Mouse (Mus musculus): ENCODE data around the gene Ifna9. TPM values are rescaled to one million over a fixed set of nuclear protein-coding genes. Genes with fewer than 3 reads are reported as not detected.
A peak's percentile ranks its signal among the peaks of the same experiment; 100 is the strongest.
"Not testable (repeated sequence)": the region's sequence is repeated elsewhere in the genome, so short reads cannot be mapped to it uniquely, and the experiment has no call there.

Gene Ifna9
- not detected in 2 replicates for polyA plus RNA-seq (2015; fragmentation: Nextera tagmentation; extraction: Ambion mirVana)

- H3K9ac ChIP-seq, result no peak within 1 kb of the TSS
These were observed at the start of gene Ifna9 for GRCm38 (mm10) chr4:88592285-88592684. Ifna9 (minus strand) TSS chr4:88592385.

GRCm38 (mm10) chr4:88641077-88641831 is 49.1 kb upstream of the Ifna9 start:
- Histone ChIP-seq H3K4me2 (peak overlapping the region; percentile 49), H3K27me3 (no peaks in the 10 kb centered on the region), H3K36me3 (ENCODE audit: poor library complexity, severe bottlenecking) (no peaks in the 10 kb centered on the region), H3K4me1 (no peaks in the 10 kb centered on the region), H3K27ac (no peak overlapping the region), H3K9me3 (replicated peaks) (no peaks in the 10 kb centered on the region; the same call in 1 of the 2 replicates), H3K4me3 (0 out of 2 replicates have a peak overlapping the region, but pooled peaks have one; percentile 27), H3K9ac (no peak overlapping the region)
- WGBS, result 14% methylated on average over 11 of the region's 11 CpGs
- ATAC-seq, result peak; percentile 97

More at GRCm38 (mm10) chr4:88592285-88592684, at the start of gene Ifna9:
- Histone ChIP-seq H3K9me3 (replicated peaks) (no peaks in the 10 kb centered on the region), H3K36me3 (ENCODE audit: poor library complexity, severe bottlenecking) (no peaks in the 10 kb centered on the region), H3K27ac (no peak within 1 kb of the TSS), H3K4me3 (no peak within 1 kb of the TSS), H3K4me2 (no peak within 1 kb of the TSS), H3K27me3 (no peaks in the 10 kb centered on the region), H3K4me1 (no peaks in the 10 kb centered on the region)
- no peak for ATAC-seq
- 87% methylated on average over 1 of the region's 1 CpGs for WGBS

GRCm38 (mm10) chr4:88640704-88641076 is 48.5 kb upstream of the Ifna9 start:
- Histone ChIP-seq H3K9ac (no peak overlapping the region), H3K4me1 (no peaks in the 10 kb centered on the region), H3K4me3 (0 out of 2 replicates have a peak overlapping the region, but pooled peaks have one; percentile 27), H3K9me3 (replicated peaks) (no peaks in the 10 kb centered on the region; the same call in 1 of the 2 replicates), H3K27ac (no peak overlapping the region), H3K4me2 (peak overlapping the region; percentile 49), H3K36me3 (ENCODE audit: poor library complexity, severe bottlenecking) (no peaks in the 10 kb centered on the region), H3K27me3 (no peaks in the 10 kb centered on the region)
- 66% methylated on average over 8 of the region's 8 CpGs for WGBS
- no peak for ATAC-seq

- 89% methylated on average over 4 of the region's 4 CpGs for WGBS
- no peak within 1 kb of the TSS for H3K4me2 ChIP-seq
- H3K4me1 ChIP-seq, result no peaks in the 10 kb centered on the region
- H3K4me3 ChIP-seq, result no peak within 1 kb of the TSS
- no peaks in the 10 kb centered on the region for H3K27me3 ChIP-seq
- no peak within 1 kb of the TSS for H3K9ac ChIP-seq
- ATAC-seq, result no peak
- H3K36me3 ChIP-seq (ENCODE audit: poor library complexity, severe bottlenecking), result no peaks in the 10 kb centered on the region
- H3K9me3 ChIP-seq (replicated peaks), result no peaks in the 10 kb centered on the region
- H3K27ac ChIP-seq, result no peak within 1 kb of the TSS
These were observed 42.1 kb upstream of the Ifna9 start, which contains the start of gene C87499 for GRCm38 (mm10) chr4:88634311-88634710. C87499 (minus strand) TSS chr4:88634411.

- H3K4me1 ChIP-seq, result no peaks in the 10 kb centered on the region
- no peak for ATAC-seq
- H3K4me2 ChIP-seq, result no peak within 1 kb of the TSS
- H3K4me3 ChIP-seq, result no peak within 1 kb of the TSS
- H3K27me3 ChIP-seq, result no peaks in the 10 kb centered on the region
- no peak within 1 kb of the TSS for H3K27ac ChIP-seq
- no peaks in the 10 kb centered on the region for H3K9me3 ChIP-seq (replicated peaks)
- no peak within 1 kb of the TSS for H3K9ac ChIP-seq
- H3K36me3 ChIP-seq (ENCODE audit: poor library complexity, severe bottlenecking), result no peaks in the 10 kb centered on the region
These were observed 11.1 kb upstream of the Ifna9 start, which contains the start of gene Ifna12 for GRCm38 (mm10) chr4:88603276-88603675. Ifna12 (minus strand) TSS chr4:88603376.

DNA sequence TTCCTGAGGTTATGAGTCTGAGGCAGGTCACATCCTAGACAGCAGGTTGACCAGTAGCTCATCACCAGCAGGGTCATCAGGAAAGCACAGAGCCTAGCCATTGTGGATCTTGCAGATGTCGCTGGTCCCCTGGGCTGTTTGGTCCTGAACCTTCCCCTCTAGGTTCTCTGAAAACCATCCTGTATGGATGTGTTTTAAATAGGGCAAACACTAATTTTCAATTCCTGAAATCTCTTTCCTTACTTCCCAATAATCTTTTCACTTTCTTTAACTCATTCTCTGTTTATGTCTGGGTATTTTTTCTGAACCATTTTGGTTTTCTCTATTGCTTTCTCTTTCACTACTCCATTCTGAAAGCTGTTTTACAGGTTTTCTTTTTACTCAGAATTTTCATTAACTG is 20.5 kb downstream of the Ifna9 start, which contains the start of gene Ifna14:
Gene Ifna14, minus strand, starts transcription at position 101 of the 400 bp plus-strand sequence.
- Histone ChIP-seq H3K4me1 (no peaks in the 10 kb centered on the region), H3K4me2 (no peak within 1 kb of the TSS), H3K9me3 (replicated peaks) (no peaks in the 10 kb centered on the region), H3K36me3 (ENCODE audit: poor library complexity, severe bottlenecking) (no peaks in the 10 kb centered on the region), H3K27ac (no peak within 1 kb of the TSS), H3K4me3 (no peak within 1 kb of the TSS), H3K27me3 (no peaks in the 10 kb centered on the region), H3K9ac (no peak within 1 kb of the TSS)
- no peak for ATAC-seq
- WGBS, result 58% methylated on average over 1 of the region's 1 CpGs

DNA sequence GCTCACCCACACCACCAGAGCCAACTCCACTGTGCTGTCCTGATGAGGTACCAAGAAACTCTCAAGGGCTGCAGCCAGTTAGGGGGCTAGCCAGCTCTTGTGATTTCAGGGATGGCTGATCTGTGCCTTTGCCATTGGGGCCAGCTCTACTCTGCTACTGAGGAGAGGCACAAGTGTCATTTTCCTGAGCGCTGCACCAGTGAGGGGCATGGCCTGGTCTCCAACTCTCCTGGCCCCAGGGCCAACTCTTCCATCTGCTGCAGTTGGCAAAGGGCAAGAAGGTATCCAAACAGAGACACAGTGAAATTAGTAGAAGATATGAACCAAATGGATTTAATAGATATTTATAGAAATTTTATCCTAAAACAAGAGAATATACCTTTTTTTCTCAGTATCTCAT is 30.4 kb downstream of the Ifna9 start:
- no peaks in the 10 kb centered on the region for H3K4me1 ChIP-seq
- ATAC-seq, result no peak
- H3K36me3 ChIP-seq (ENCODE audit: poor library complexity, severe bottlenecking), result no peaks in the 10 kb centered on the region
- no peaks in the 10 kb centered on the region for H3K9me3 ChIP-seq (replicated peaks)
- H3K4me2 ChIP-seq, result no peak overlapping the region
- H3K27me3 ChIP-seq, result no peaks in the 10 kb centered on the region
- no peak overlapping the region for H3K9ac ChIP-seq
- no peak overlapping the region for H3K27ac ChIP-seq
- no peak overlapping the region for H3K4me3 ChIP-seq
- 83% methylated on average over 1 of the region's 1 CpGs for WGBS

DNA sequence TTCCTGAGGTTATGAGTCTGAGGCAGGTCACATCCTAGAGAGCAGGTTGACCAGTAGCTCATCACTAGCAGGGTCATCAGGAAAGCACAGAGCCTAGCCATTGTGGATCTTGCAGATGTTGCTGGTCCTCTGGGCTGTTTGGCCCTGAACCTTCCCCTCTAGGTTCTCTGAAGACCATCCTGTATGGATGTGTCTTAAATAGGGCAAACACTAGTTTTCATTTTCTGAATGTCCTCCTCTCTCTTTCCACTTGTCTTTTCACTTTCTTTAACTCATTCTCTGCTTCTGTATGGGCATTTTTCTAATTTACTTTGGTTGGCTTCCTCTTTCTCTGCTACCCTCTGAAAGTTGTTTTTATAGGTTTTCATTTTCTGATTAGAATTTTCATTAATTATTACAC is 34.0 kb downstream of the Ifna9 start, which contains the start of gene Ifna15:
Gene Ifna15, minus strand, starts transcription at position 101 of the 400 bp plus-strand sequence.
- not testable (repeated sequence) for H3K9ac ChIP-seq; H3K4me2 ChIP-seq; H3K4me1 ChIP-seq; H3K36me3 ChIP-seq (ENCODE audit: poor library complexity, severe bottlenecking); H3K27ac ChIP-seq; H3K4me3 ChIP-seq; H3K27me3 ChIP-seq; H3K9me3 ChIP-seq (replicated peaks); ATAC-seq

- Histone ChIP-seq H3K9ac (no peak overlapping the region), H3K9me3 (replicated peaks) (no peaks in the 10 kb centered on the region), H3K4me3 (peak overlapping the region; percentile 16; the same call in 1 of the 2 replicates), H3K4me1 (no peaks in the 10 kb centered on the region), H3K27me3 (no peaks in the 10 kb centered on the region), H3K36me3 (ENCODE audit: poor library complexity, severe bottlenecking) (no peaks in the 10 kb centered on the region), H3K27ac (no peak overlapping the region), H3K4me2 (peak overlapping the region; percentile 53)
- ATAC-seq, result peak; percentile 71; the same call in 1 of the 2 replicates
- WGBS, result 30% methylated on average over 22 of the region's 22 CpGs
These were observed 41.8 kb downstream of the Ifna9 start for GRCm38 (mm10) chr4:88550161-88550945.

GRCm38 (mm10) chr4:88547986-88548385 is 44.2 kb downstream of the Ifna9 start:
- Histone ChIP-seq H3K9me3 (replicated peaks) (no peaks in the 10 kb centered on the region), H3K4me3 (no peak overlapping the region), H3K27me3 (no peaks in the 10 kb centered on the region), H3K4me2 (no peak overlapping the region), H3K4me1 (no peaks in the 10 kb centered on the region), H3K36me3 (ENCODE audit: poor library complexity, severe bottlenecking) (no peaks in the 10 kb centered on the region), H3K9ac (no peak overlapping the region), H3K27ac (no peak overlapping the region)
- no peak for ATAC-seq
- 71% methylated on average over 1 of the region's 1 CpGs for WGBS

GRCm38 (mm10) chr4:88543649-88544234 is 48.4 kb downstream of the Ifna9 start:
- no peak overlapping the region for H3K9ac ChIP-seq
- peak; percentile 87 for ATAC-seq
- WGBS, result 46% methylated on average over 2 of the region's 2 CpGs
- H3K9me3 ChIP-seq (replicated peaks), result no peaks in the 10 kb centered on the region
- H3K36me3 ChIP-seq (ENCODE audit: poor library complexity, severe bottlenecking), result no peaks in the 10 kb centered on the region
- no peak overlapping the region for H3K4me3 ChIP-seq
- H3K27ac ChIP-seq, result no peak overlapping the region
- H3K4me1 ChIP-seq, result no peaks in the 10 kb centered on the region
- no peak overlapping the region for H3K4me2 ChIP-seq
- no peaks in the 10 kb centered on the region for H3K27me3 ChIP-seq

Data from forebrain, embryonic 13.5 days (tissue).